Mouse (Mus musculus) left cerebral cortex, postnatal 10 days (tissue): Measurements from ENCODE around the gene Tbc1d8. TPM values are rescaled to one million over a fixed set of nuclear protein-coding genes. Genes with fewer than 3 reads are reported as not detected.

Experiments
- DNase-seq, 2 experiments: peaks; one replicate each; pipeline ENCODE4 v3.0.0; 2021 to 2022; ENCODE audit warnings: low spot score in 2 of 2, mixed read lengths in 1 of 2; ENCODE audit errors: extremely low spot score in 1 of 2
- intact Hi-C: fragments of 180-260 bp; cut with DNase I; formaldehyde crosslinking; loops from one replicate; pipeline ENCODE4 v1.15.1; 2025
- total RNA-seq, 2 experiments: library from RNA; stranded (reverse); gene quantifications; 2 replicates each; pipeline ENCODE4 v1.2.3; 2021

The Tbc1d8 gene
- total RNA-seq, 2 experiments from 2014 or later: 17.7 to 19.2 TPM

DNA sequence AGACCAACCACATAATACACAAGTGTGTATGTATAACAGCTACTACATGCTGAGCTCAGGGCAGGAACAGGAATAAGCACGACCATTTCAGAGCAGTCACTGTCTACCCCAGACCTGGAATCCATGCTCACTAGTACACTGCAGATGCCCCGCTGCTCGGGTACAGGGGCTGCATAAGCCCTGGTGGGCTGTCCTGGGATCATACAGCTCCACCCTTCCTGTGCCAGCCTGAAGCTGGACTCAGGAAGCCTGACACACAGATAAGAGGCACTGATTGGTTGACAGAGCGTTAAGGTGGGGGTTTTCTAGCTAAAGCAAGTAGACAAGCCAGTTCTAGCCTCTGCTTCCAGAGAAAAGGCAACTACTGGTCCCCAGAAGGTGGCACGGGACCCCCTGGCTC is 99.5 kb downstream of the Tbc1d8 start:
- intact Hi-C loops: no loop called here

DNA sequence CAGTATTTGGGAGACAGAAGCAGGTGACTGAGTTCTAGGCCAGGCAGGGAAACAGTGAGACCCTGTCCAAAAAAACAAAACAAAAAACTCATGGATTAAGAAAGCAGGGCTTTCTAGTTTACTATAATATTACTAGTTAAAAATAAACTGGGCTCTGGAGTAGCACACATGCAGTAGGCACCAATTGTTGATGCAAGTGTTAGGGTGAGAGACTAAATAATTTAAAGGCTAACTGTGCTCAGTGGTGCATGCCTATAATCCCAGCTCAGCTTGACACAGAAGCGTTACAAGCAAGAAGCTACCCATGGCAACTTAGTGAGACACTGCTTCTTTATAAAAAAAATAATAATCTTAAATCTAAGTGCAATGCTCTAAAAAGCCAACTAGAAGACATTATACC is 100.0 kb downstream of the Tbc1d8 start:
- intact Hi-C loops: no loop called here
- no peak for DNase-seq

More for the DNA sequence above, 99.5 kb downstream of the Tbc1d8 start:
- DNase-seq: no peak

GRCm38 (mm10) chr1:39376726-39377240 is 101.8 kb downstream of the Tbc1d8 start:
- intact Hi-C loops: no loop called here
- no peak for DNase-seq

DNA sequence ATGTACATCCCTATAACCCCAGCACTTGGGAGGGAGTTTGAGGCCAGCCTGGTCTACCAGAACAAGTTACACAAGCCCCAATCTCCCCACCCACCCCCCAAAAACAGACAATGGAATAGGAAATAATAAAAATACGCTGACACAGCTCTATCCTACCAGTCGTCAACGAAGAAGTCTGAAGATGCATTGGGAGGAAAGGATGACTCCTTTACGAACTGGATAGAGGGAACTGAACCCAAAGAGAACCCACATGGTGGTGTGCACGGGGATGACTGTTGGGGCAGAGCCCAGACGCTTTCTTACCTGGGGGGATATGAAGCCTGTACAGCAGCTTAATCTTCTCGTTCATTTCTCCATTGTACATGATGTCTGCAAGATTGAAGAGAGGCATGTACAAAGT is 102.4 kb downstream of the Tbc1d8 start:
- intact Hi-C loops: no loop called here
- no peak for DNase-seq

DNA sequence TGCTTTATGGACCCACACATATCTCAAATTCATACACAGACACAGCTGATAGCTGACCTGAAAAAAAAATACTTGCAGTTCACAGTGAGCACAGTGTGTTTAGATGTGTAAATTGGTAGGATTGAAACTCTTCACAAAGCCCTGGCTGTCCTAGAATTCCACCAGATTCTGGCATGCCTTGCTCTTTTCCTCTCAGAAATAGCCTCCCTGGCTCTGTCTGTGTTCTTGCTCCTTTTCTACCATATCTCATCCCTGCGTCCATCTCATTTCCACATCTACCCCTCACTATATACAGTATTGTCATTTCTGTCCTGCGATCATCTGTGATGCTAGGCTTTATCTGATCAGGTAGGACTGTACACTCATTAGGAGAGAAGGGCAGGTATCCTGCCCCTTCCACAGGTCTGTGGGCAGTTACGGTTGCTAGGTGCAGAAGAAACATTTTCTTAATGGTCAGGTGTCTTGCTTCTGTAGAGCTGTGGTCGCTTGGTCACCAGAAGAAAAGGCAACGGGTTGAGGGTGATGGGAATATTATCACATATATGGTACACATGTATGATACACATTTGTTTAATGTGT is 104.2 kb downstream of the Tbc1d8 start:
- intact Hi-C loops: no loop called here
- DNase-seq: no peak

DNA sequence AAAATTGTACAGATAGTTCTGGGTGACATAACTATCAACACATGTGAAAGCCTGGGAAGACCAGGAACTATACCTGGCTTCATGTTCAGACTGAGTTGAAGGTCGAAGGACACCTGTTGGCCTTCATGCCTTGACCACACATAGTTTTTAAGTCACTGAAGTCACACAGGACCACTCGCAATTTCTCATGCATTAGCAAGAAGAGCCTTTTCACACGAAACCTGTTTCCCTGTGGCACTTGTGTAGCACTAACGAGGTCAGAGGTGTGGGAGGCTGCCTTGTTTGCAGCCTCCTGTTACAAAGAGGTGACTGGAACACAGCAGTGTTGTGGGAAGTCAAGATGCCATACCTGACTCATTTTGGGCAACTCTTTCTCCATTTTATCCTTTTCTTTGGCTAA is 105.2 kb downstream of the Tbc1d8 start:
- DNase-seq: no peak
- intact Hi-C loops: no loop called here

- intact Hi-C loops: no loop called here
Observed at GRCm38 (mm10) chr1:39372220-39372843, 106.2 kb downstream of the Tbc1d8 start.

DNA sequence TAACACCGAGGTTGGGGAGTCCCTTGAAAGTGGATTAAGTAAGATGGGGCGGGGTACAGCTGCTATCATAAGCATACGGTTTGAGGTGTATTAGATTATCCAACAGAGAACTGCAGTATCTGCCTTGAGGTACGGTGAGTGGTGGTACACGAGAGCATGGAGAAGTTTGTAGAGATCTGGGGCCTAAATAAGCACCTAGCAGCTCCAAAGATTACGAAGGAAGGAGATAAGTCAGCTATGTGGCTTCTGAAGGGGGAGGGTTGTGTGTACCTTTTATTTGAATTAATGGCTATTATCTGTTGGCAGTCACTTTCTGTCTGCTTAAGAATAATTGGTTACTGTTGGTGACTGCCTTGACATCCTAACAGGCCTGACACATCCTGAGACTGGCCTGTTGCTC is 108.1 kb downstream of the Tbc1d8 start:
- intact Hi-C loops: no loop called here

More at GRCm38 (mm10) chr1:39372220-39372843, 106.2 kb downstream of the Tbc1d8 start:
- DNase-seq: no peak

GRCm38 (mm10) chr1:39368267-39368841 is 110.2 kb downstream of the Tbc1d8 start:
- intact Hi-C loops: no loop called here
- peak in 1 of 2 experiments; percentile 45 for DNase-seq

More for the DNA sequence above, 108.1 kb downstream of the Tbc1d8 start:
- no peak for DNase-seq

GRCm38 (mm10) chr1:39367601-39368266 is 110.8 kb downstream of the Tbc1d8 start, which contains the start of gene Rpl31:
Gene Rpl31, plus strand, starts transcription at chr1:39367842.
- intact Hi-C loops: no loop called here
- DNase-seq: peak; percentile 96 to 98

- intact Hi-C loops: no loop called here
- no peak for DNase-seq
Observed at GRCm38 (mm10) chr1:39367045-39367444, 111.5 kb downstream of the Tbc1d8 start.

DNA sequence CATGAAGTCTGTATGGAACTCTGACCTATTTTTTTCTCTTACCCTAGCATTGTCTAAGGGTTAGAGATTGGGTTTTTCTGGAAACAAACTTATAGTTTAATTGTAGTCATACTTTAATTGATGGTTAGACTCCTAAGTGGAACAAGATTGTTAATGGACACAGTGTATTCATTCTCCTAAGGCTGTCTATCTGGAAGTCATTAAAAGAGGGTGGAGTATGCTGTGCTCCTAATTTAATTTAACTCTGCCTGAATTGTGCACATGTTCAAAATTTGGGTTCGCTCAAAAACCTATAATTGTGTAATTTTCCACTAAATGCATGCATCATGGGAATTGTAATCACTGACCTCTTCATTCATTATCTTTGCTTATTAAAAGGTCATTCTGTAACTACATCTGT is 113.0 kb downstream of the Tbc1d8 start:
- no peak for DNase-seq
- intact Hi-C loops: no loop called here

DNA sequence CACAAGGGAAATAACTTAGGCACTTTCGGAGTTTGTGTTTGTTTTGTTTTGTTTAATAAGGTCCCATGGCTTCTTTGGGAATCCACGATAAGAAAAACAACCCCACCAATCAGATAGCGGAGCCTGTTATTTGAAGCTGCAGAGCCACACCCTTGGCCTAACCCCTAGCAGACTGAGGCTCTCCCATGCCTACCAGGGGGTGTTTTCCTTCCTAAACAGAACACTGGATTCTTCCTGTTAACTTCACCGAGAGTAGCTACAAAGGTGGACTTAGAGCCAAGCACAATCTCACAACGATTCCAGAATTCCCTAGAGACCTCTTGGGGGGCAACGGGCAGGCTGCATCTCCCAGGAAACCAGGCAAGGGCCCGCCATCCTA is 116.1 kb downstream of the Tbc1d8 start:
- no peak for DNase-seq
- intact Hi-C loops: no loop called here

- DNase-seq: no peak
- intact Hi-C loops: no loop called here
Observed at GRCm38 (mm10) chr1:39361754-39362514, 116.6 kb downstream of the Tbc1d8 start.

DNA sequence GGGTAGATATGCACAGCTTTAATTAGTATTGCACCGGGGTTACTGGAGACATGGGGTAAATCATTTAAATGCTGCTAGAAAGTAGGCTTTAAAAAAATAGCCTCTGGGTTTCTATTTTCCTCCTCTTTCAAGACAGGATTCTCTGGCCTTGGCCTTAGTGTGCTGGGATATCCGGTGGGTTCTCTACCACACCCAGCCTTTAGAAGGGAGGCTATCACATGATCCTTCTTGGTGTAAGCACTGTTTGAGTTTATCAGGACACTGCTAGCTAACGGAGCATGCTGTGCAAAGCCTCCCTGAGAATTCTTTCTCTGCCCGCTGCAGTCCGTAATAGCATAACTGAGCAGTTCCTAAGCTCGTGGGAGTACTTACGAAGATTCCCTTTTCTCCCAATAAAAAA is 129.1 kb downstream of the Tbc1d8 start:
- intact Hi-C loops: no loop called here
- no peak for DNase-seq

DNA sequence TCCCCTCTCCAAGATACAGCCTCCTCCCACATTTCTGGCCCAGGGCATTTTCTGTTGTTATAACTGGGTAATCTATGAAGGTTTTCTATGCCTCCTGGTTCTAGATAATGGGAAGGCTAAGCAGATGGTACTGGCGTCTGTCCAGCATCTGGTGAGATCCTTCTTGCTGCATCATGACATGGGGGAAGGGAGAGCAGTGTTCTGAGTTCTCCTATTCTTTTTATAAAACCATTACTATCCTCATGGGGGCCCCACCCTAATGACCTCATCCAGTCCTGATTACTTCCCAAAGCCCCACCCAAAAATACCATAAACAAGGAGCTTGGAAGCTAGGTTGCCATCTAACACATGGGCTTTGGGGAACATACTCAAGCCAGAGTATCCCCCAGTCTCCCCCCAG is 129.6 kb downstream of the Tbc1d8 start:
- peak; percentile 32 to 59 for DNase-seq
- intact Hi-C loops: no loop called here

- intact Hi-C loops: loop anchor here (5.0 kb wide), 1 partner anchor 153 kb away; the partner anchor contains the start of gene Npas2
- no peak for DNase-seq
Observed at GRCm38 (mm10) chr1:39344981-39345600, 133.5 kb downstream of the Tbc1d8 start.

- DNase-seq: no peak
- intact Hi-C loops: loop anchor here (5.0 kb wide), 1 partner anchor 151 kb away; the partner anchor contains the start of gene Npas2
Observed at GRCm38 (mm10) chr1:39343242-39343641, 135.3 kb downstream of the Tbc1d8 start.
